Mouse (Mus musculus) liver, postnatal 0 days (tissue): Measurements from ENCODE around the gene Gorasp1. TPM values are rescaled to one million over a fixed set of nuclear protein-coding genes. Genes with fewer than 3 reads are reported as not detected.

ENCODE experiments used
- ATAC-seq: fragments of 200-750 bp; cut with Nextera tagmentation; 2 replicates; pipeline ENCODE4 v1.8.0; 2017; ENCODE audit warnings: mild to moderate bottlenecking, moderate library complexity
- DNase-seq: peaks from one replicate; pipeline ENCODE4 v3.0.0-alpha.2; 2016
- H3K27ac ChIP-seq: fragments of 300-500 bp; sonication (generic); 2 replicates; pipeline ENCODE4 v1.5.1; 2014; ENCODE audit warnings: antibody characterized with exemption, moderate library complexity, mild to moderate bottlenecking, low read depth
- H3K27me3 ChIP-seq: fragments of 300-500 bp; sonication (generic); 2 replicates; pipeline ENCODE4 v1.6.1; 2014; ENCODE audit warnings: low read length, control low read depth, mixed read lengths; ENCODE audit not compliant: insufficient read depth
- H3K36me3 ChIP-seq: fragments of 300-500 bp; sonication (generic); replicated peaks from 2 replicates; pipeline ENCODE4 v1.6.1; 2014; ENCODE audit warnings: mild to moderate bottlenecking, control low read depth, low read length, moderate library complexity, mixed read lengths; ENCODE audit not compliant: insufficient read depth
- H3K4me1 ChIP-seq: fragments of 300-500 bp; sonication (generic); 2 replicates; pipeline ENCODE4 v1.6.1; 2014; ENCODE audit warnings: antibody characterized with exemption, mild to moderate bottlenecking, control low read depth; ENCODE audit not compliant: insufficient read depth
- H3K4me2 ChIP-seq: fragments of 300-500 bp; sonication (generic); 2 replicates; pipeline ENCODE4 v1.6.1; 2014; ENCODE audit warnings: low read depth, mild to moderate bottlenecking, low read length, moderate library complexity, mixed read lengths
- H3K4me3 ChIP-seq: fragments of 300-500 bp; sonication (generic); 2 replicates; pipeline ENCODE4 v1.5.1; 2014; ENCODE audit warnings: low read depth, low read length
- H3K9ac ChIP-seq: fragments of 300-500 bp; sonication (generic); replicated peaks from 2 replicates; pipeline ENCODE4 v1.6.1; 2014; ENCODE audit warnings: mild to moderate bottlenecking, moderate library complexity
- H3K9me3 ChIP-seq: fragments of 300-500 bp; sonication (generic); 2 replicates; pipeline ENCODE4 v1.6.1; 2016; ENCODE audit warnings: mild to moderate bottlenecking, control low read depth, low read length, mixed read lengths
- CTCF ChIP-seq: sonication (generic); IDR thresholded peaks from 2 replicates; pipeline ENCODE4 v1.5.1; 2016; ENCODE audit warnings: antibody characterized with exemption, low read depth
- EP300 ChIP-seq: IDR thresholded peaks from 2 replicates; pipeline ENCODE4 v1.6.1; 2016; ENCODE audit warnings: antibody characterized with exemption, low read depth, mild to moderate bottlenecking
- WGBS: fragments of 180-500 bp; shearing (Covaris S2); extraction: QIAGEN DNeasy Blood & Tissue Kit; methylation state at CpG from one replicate; pipeline ENCODE4 v1.1.7; 2014; ENCODE audit not compliant: insufficient replicate concordance; 5-methylcytosine and 5-hydroxymethylcytosine counted together
- polyA plus RNA-seq: library from polyadenylated mRNA; unstranded; fragments of >200 nt; fragmentation: Nextera tagmentation; extraction: Ambion mirVana; gene quantifications from 2 replicates; pipeline ENCODE4 v1.2.1, GENCODE M21; 2015

The Gorasp1 gene
- polyA plus RNA-seq, 1 experiment from 2014 or later: 8.8 TPM

- H3K4me2 ChIP-seq: no peak overlapping the region
- WGBS: 50% methylated on average over 7 of the region's 7 CpGs
- H3K4me3 ChIP-seq: no peak overlapping the region
- H3K36me3 ChIP-seq: peaks cover 36% of the 10 kb centered on the region
- no peaks in the 10 kb centered on the region for H3K9me3 ChIP-seq
- peak; percentile 38 for DNase-seq
- TF ChIP-seq CTCF (no peak), EP300 (peak; percentile 47)
- no peaks in the 10 kb centered on the region for H3K27me3 ChIP-seq
- H3K27ac ChIP-seq: peak overlapping the region; percentile 84
- ATAC-seq: peak; percentile 80
- peaks cover 19% of the 10 kb centered on the region for H3K4me1 ChIP-seq
- peak overlapping the region; percentile 16; the same call in 1 of the 2 replicates for H3K9ac ChIP-seq
These were observed 32.4 kb upstream of the Gorasp1 start for GRCm38 (mm10) chr9:119969811-119970210.

- Histone ChIP-seq H3K36me3 (peaks cover 2% of the 10 kb centered on the region), H3K4me2 (no peak overlapping the region), H3K4me1 (peaks cover 31% of the 10 kb centered on the region), H3K27me3 (no peaks in the 10 kb centered on the region), H3K4me3 (no peak overlapping the region), H3K9ac (no peak overlapping the region), H3K27ac (no peak overlapping the region), H3K9me3 (no peaks in the 10 kb centered on the region)
- ATAC-seq: no peak
- no peak for DNase-seq
- 89% methylated on average over 26 of the region's 26 CpGs for WGBS
- TF ChIP-seq EP300 (no peak), CTCF (no peak)
These were observed 29.0 kb upstream of the Gorasp1 start for GRCm38 (mm10) chr9:119966221-119966910.

GRCm38 (mm10) chr9:119965186-119965585, 27.8 kb upstream of the Gorasp1 start:
- Histone ChIP-seq H3K27ac (no peak overlapping the region), H3K9me3 (no peaks in the 10 kb centered on the region), H3K4me3 (no peak overlapping the region), H3K4me1 (peaks cover 22% of the 10 kb centered on the region), H3K27me3 (no peaks in the 10 kb centered on the region), H3K4me2 (no peak overlapping the region), H3K9ac (no peak overlapping the region), H3K36me3 (no peaks in the 10 kb centered on the region)
- DNase-seq (no peak), ATAC-seq (no peak)
- TF ChIP-seq EP300 (no peak), CTCF (no peak)
- WGBS: 66% methylated on average over 3 of the region's 3 CpGs

- Histone ChIP-seq H3K36me3 (no peaks in the 10 kb centered on the region), H3K27me3 (no peaks in the 10 kb centered on the region), H3K4me3 (no peak overlapping the region), H3K27ac (peak overlapping the region; percentile 64), H3K4me2 (no peak overlapping the region), H3K4me1 (peaks cover 17% of the 10 kb centered on the region), H3K9ac (no peak overlapping the region), H3K9me3 (no peaks in the 10 kb centered on the region)
- WGBS: 46% methylated on average over 3 of the region's 3 CpGs
- no peak for TF ChIP-seq CTCF
- TF ChIP-seq EP300: peak; percentile 39; the same call in 1 of the 2 replicates
- DNase-seq: no peak
- no peak for ATAC-seq
These were observed 26.8 kb upstream of the Gorasp1 start for GRCm38 (mm10) chr9:119964206-119964605.

- Histone ChIP-seq H3K36me3 (no peaks in the 10 kb centered on the region), H3K27ac (peak overlapping the region; percentile 64), H3K4me3 (no peak overlapping the region), H3K9me3 (no peaks in the 10 kb centered on the region), H3K4me2 (peak overlapping the region; percentile 51), H3K27me3 (no peaks in the 10 kb centered on the region), H3K9ac (no peak overlapping the region), H3K4me1 (peaks cover 15% of the 10 kb centered on the region)
- peak; percentile 32; the same call in 1 of the 2 replicates for TF ChIP-seq EP300
- peak; percentile 94 for TF ChIP-seq CTCF
- 18% methylated on average over 21 of the region's 21 CpGs for WGBS
- ATAC-seq (peak; percentile 89), DNase-seq (peak; percentile 88)
These were observed 25.8 kb upstream of the Gorasp1 start for GRCm38 (mm10) chr9:119962987-119963667.

- DNase-seq (no peak), ATAC-seq (no peak)
- Histone ChIP-seq H3K9ac (no peak overlapping the region), H3K36me3 (no peaks in the 10 kb centered on the region), H3K4me2 (no peak overlapping the region), H3K9me3 (no peaks in the 10 kb centered on the region), H3K27me3 (no peaks in the 10 kb centered on the region), H3K4me1 (peaks cover 15% of the 10 kb centered on the region), H3K27ac (no peak overlapping the region), H3K4me3 (no peak overlapping the region)
- TF ChIP-seq CTCF: no peak
- no peak for TF ChIP-seq EP300
- 56% methylated on average over 4 of the region's 4 CpGs for WGBS
These were observed 24.9 kb upstream of the Gorasp1 start for GRCm38 (mm10) chr9:119962216-119962615.
